Mouse (Mus musculus) mature B cell (primary cell): ENCODE data around the gene Pepd.

Source experiments
- in situ Hi-C: fragments of 300-500 bp; cut with MboI; formaldehyde crosslinking; loops from 2 replicates; pipeline ENCODE4 v1.14.3; 2019

Gene Pepd

GRCm38 (mm10) chr7:34983702-34984475, 71.7 kb downstream of the Pepd start:
- in situ Hi-C loops: no loop called here

- in situ Hi-C loops: no loop called here
These were observed 72.5 kb downstream of the Pepd start for GRCm38 (mm10) chr7:34984526-34985133.

GRCm38 (mm10) chr7:34985216-34985615, 73.0 kb downstream of the Pepd start:
- in situ Hi-C loops: no loop called here

GRCm38 (mm10) chr7:34985646-34986045, 73.5 kb downstream of the Pepd start:
- in situ Hi-C loops: no loop called here

GRCm38 (mm10) chr7:34986575-34987150, 74.5 kb downstream of the Pepd start:
- in situ Hi-C loops: no loop called here

- in situ Hi-C loops: no loop called here
These were observed 75.1 kb downstream of the Pepd start for GRCm38 (mm10) chr7:34987258-34987657.

- in situ Hi-C loops: no loop called here
These were observed 76.3 kb downstream of the Pepd start for GRCm38 (mm10) chr7:34988488-34988887.

GRCm38 (mm10) chr7:34991731-34992246, 79.6 kb downstream of the Pepd start:
- in situ Hi-C loops: no loop called here

GRCm38 (mm10) chr7:34992766-34993165, 80.6 kb downstream of the Pepd start:
- in situ Hi-C loops: no loop called here

- in situ Hi-C loops: no loop called here
These were observed 83.9 kb downstream of the Pepd start for GRCm38 (mm10) chr7:34995872-34996662.

- in situ Hi-C loops: no loop called here
These were observed 88.7 kb downstream of the Pepd start for GRCm38 (mm10) chr7:35000839-35001238.

GRCm38 (mm10) chr7:35003171-35003737, 91.1 kb downstream of the Pepd start:
- in situ Hi-C loops: no loop called here

- in situ Hi-C loops: no loop called here
These were observed 94.5 kb downstream of the Pepd start for GRCm38 (mm10) chr7:35006661-35007060.

- in situ Hi-C loops: no loop called here
These were observed 101.0 kb downstream of the Pepd start for GRCm38 (mm10) chr7:35013228-35013627.

- in situ Hi-C loops: no loop called here
These were observed 103.1 kb downstream of the Pepd start for GRCm38 (mm10) chr7:35015252-35015651.

GRCm38 (mm10) chr7:35021365-35021764, 109.2 kb downstream of the Pepd start:
- in situ Hi-C loops: no loop called here

- in situ Hi-C loops: no loop called here
These were observed 111.1 kb downstream of the Pepd start for GRCm38 (mm10) chr7:35023251-35023650.

GRCm38 (mm10) chr7:35024426-35024825, 112.2 kb downstream of the Pepd start:
- in situ Hi-C loops: no loop called here

- in situ Hi-C loops: no loop called here
These were observed 113.5 kb downstream of the Pepd start for GRCm38 (mm10) chr7:35025409-35026275.

- in situ Hi-C loops: no loop called here
These were observed 114.1 kb downstream of the Pepd start for GRCm38 (mm10) chr7:35026276-35026630.

- in situ Hi-C loops: no loop called here
These were observed 114.7 kb downstream of the Pepd start for GRCm38 (mm10) chr7:35026838-35027291.
